Mouse (Mus musculus): ENCODE measurements around the gene Dapk2. TPM values are rescaled to one million over a fixed set of nuclear protein-coding genes. Genes with fewer than 3 reads are reported as not detected.

The Dapk2 gene
- polyA plus RNA-seq (2014; fragmentation: Illumina TruSeq; extraction: RNeasy Lipid Tissue Mini Kit (QIAGEN cat#74804); ENCODE audit: low read depth, low replicate concordance), result 0.45 TPM

GRCm38 (mm10) chr9:66157958-66158830, at the start of gene Dapk2:
Gene Dapk2 (plus strand): TSS chr9:66158223.

GRCm38 (mm10) chr9:66126456-66127192, 31.4 kb upstream of the Dapk2 start, which contains the start of the genes Snx1 and Ciao2a:
Gene Snx1 (minus strand): TSS chr9:66126587.
Gene Ciao2a (plus strand): TSS chr9:66126611.

Other genes starting within 250 kb of the Dapk2 start
- 55.3 TPM for gene Trip4, start 249.4 kb upstream of the Dapk2 start, polyA plus RNA-seq (2014; fragmentation: Illumina TruSeq; extraction: RNeasy Lipid Tissue Mini Kit (QIAGEN cat#74804); ENCODE audit: low read depth, low replicate concordance)
- gene Csnk1g1, start 249.3 kb upstream of the Dapk2 start, polyA plus RNA-seq (2014; fragmentation: Illumina TruSeq; extraction: RNeasy Lipid Tissue Mini Kit (QIAGEN cat#74804); ENCODE audit: low read depth, low replicate concordance), result 66.4 TPM
- 35.5 TPM for gene Ppib, start 98.0 kb upstream of the Dapk2 start, polyA plus RNA-seq (2014; fragmentation: Illumina TruSeq; extraction: RNeasy Lipid Tissue Mini Kit (QIAGEN cat#74804); ENCODE audit: low read depth, low replicate concordance)
- not detected for gene Snx22, start 88.5 kb upstream of the Dapk2 start, polyA plus RNA-seq (2014; fragmentation: Illumina TruSeq; extraction: RNeasy Lipid Tissue Mini Kit (QIAGEN cat#74804); ENCODE audit: low read depth, low replicate concordance)
- gene Snx1, start 31.6 kb upstream of the Dapk2 start, polyA plus RNA-seq (2014; fragmentation: Illumina TruSeq; extraction: RNeasy Lipid Tissue Mini Kit (QIAGEN cat#74804); ENCODE audit: low read depth, low replicate concordance), result 410 TPM
- gene Ciao2a, start 31.6 kb upstream of the Dapk2 start, polyA plus RNA-seq (2014; fragmentation: Illumina TruSeq; extraction: RNeasy Lipid Tissue Mini Kit (QIAGEN cat#74804); ENCODE audit: low read depth, low replicate concordance), result 53.5 TPM
- gene Herc1, start 192.2 kb downstream of the Dapk2 start, polyA plus RNA-seq (2014; fragmentation: Illumina TruSeq; extraction: RNeasy Lipid Tissue Mini Kit (QIAGEN cat#74804); ENCODE audit: low read depth, low replicate concordance), result 37.7 TPM